Mouse (Mus musculus): ENCODE measurements around the gene Apba2. TPM values are rescaled to one million over a fixed set of nuclear protein-coding genes. Genes with fewer than 3 reads are reported as not detected.

Apba2 gene
- polyA plus RNA-seq, 1 experiment = not detected

GRCm38 (mm10) chr7:64684893-64685292, 183.4 kb downstream of the Apba2 start:
- Histone ChIP-seq H3K4me3 (replicated peaks; ENCODE audit: control insufficient read depth, low read depth, low read length) (no peak overlapping the region), H3K27ac (ENCODE audit: control insufficient read depth, insufficient read depth, low read depth, low read length, poor library complexity) (no peak overlapping the region), H3K4me1 (ENCODE audit: control insufficient read depth, insufficient read depth, low read length) (no peaks in the 10 kb centered on the region)
- no peak for TF ChIP-seq CTCF (IDR thresholded peaks at IDR 0.05; ENCODE audit: control insufficient read depth, insufficient read depth, low read length)
- no peak for TF ChIP-seq POLR2A (IDR thresholded peaks at IDR 0.05; ENCODE audit: borderline replicate concordance, control insufficient read depth, low read depth, low read length)
- WGBS = 66% methylated on average over 4 of the region's 4 CpGs

DNA sequence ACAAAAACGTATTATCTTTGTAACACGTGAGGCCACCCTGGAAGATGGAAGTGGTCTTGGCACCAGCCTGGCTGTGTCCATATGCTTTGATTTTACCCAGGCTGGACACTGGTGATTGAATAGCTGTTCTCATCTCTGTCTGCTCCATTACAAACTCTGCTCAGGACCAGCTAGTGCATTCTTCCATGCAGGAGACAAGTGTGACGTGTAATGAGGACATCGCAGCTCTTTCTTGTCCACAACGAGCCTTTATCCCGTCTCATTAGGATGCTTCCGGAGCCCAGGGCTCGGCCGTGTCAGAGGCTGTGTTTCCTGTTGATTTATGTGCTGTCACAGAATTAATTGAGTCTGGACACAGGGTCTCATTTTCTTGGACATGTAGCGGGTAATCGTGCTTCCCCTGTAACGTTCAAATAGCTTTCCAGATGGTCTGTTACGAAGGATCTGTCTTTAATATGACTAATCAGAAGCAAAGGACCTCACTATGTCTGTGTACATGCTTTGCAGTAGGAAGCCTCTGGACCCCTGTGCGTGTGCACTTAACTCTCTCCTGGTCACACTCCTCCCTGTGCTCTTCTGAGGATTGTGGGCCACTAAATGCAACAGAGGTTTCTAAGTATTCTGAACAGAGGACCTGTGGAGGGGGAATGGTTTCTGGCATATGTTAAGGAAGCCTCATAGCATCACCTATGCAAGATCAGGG, 186.8 kb downstream of the Apba2 start:
- H3K27ac ChIP-seq (ENCODE audit: control insufficient read depth, insufficient read depth, low read depth, low read length, poor library complexity) = no peak overlapping the region
- TF ChIP-seq CTCF (IDR thresholded peaks at IDR 0.05; ENCODE audit: control insufficient read depth, insufficient read depth, low read length) (no peak), POLR2A (IDR thresholded peaks at IDR 0.05; ENCODE audit: borderline replicate concordance, control insufficient read depth, low read depth, low read length) (no peak)
- H3K4me1 ChIP-seq (ENCODE audit: control insufficient read depth, insufficient read depth, low read length) = no peaks in the 10 kb centered on the region
- WGBS = 80% methylated on average over 14 of the region's 14 CpGs
- no peak overlapping the region for H3K4me3 ChIP-seq (replicated peaks; ENCODE audit: control insufficient read depth, low read depth, low read length)

DNA sequence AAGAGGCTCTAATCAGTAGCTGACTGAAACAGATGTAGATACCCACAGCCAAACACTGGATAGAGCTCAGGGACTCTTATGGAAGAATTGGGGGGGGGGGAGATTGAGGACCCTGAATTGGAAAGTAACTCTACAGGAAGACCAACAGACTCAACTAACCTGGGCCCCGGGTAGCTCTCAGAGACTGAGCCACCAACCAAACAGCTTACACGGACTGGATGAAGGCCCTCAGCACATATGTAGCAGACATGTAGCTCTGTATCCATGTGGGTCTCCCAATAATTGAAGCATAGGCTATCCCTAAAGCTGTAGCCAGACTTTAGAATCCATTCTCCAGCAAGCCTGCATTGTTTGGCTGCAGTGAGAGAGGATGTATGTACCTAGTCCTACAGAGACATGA, 190.3 kb downstream of the Apba2 start:
- H3K27ac ChIP-seq (ENCODE audit: control insufficient read depth, insufficient read depth, low read depth, low read length, poor library complexity) = no peak overlapping the region
- TF ChIP-seq POLR2A (IDR thresholded peaks at IDR 0.05; ENCODE audit: borderline replicate concordance, control insufficient read depth, low read depth, low read length) (no peak), CTCF (IDR thresholded peaks at IDR 0.05; ENCODE audit: control insufficient read depth, insufficient read depth, low read length) (no peak)
- 79% methylated on average over 2 of the region's 2 CpGs for WGBS
- H3K4me1 ChIP-seq (ENCODE audit: control insufficient read depth, insufficient read depth, low read length) = no peaks in the 10 kb centered on the region
- no peak overlapping the region for H3K4me3 ChIP-seq (replicated peaks; ENCODE audit: control insufficient read depth, low read depth, low read length)

GRCm38 (mm10) chr7:64694937-64695336, 193.4 kb downstream of the Apba2 start:
- TF ChIP-seq POLR2A (IDR thresholded peaks at IDR 0.05; ENCODE audit: borderline replicate concordance, control insufficient read depth, low read depth, low read length) (no peak), CTCF (IDR thresholded peaks at IDR 0.05; ENCODE audit: control insufficient read depth, insufficient read depth, low read length) (no peak)
- H3K27ac ChIP-seq (ENCODE audit: control insufficient read depth, insufficient read depth, low read depth, low read length, poor library complexity) = no peak overlapping the region
- no peaks in the 10 kb centered on the region for H3K4me1 ChIP-seq (ENCODE audit: control insufficient read depth, insufficient read depth, low read length)
- H3K4me3 ChIP-seq (replicated peaks; ENCODE audit: control insufficient read depth, low read depth, low read length) = no peak overlapping the region
- 83% methylated on average over 6 of the region's 6 CpGs for whole genome bisulfite sequencing

DNA sequence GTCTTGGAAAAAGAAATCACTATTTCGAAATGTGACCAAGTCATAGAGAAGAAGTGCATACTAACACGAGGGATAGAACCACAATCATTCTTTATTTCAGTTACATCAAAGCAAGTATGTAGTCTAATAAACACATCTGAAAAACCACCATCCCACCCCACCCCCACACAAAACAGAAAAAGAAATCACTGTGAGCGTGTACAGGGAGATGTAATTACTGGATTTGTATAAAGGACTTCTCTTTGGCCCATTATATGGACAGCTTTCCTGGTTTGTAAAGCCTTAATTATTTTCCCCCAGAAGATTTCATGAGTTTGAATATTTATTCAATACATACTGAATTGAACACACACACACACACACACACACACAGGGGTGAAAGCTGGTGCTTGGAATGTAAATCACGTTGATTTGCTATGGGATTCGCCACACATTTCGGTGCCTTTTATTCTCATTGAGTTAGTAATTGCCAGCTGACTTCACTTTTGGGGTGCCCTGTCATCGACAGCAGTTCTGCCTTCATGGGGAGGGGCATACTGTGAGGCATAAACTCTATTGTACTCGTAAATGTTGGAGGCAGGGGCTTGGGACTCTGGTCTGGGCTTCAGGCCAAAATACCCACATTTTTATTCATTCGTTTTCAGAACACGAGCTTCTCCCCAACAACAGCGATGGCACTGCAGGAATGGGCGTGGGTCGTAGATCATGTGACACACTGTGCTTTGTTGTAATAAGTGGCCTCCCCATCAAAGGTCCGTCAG, 195.2 kb downstream of the Apba2 start:
- WGBS = 74% methylated on average over 14 of the region's 14 CpGs
- no peak overlapping the region for H3K27ac ChIP-seq (ENCODE audit: control insufficient read depth, insufficient read depth, low read depth, low read length, poor library complexity)
- H3K4me3 ChIP-seq (replicated peaks; ENCODE audit: control insufficient read depth, low read depth, low read length) = no peak overlapping the region
- TF ChIP-seq POLR2A (IDR thresholded peaks at IDR 0.05; ENCODE audit: borderline replicate concordance, control insufficient read depth, low read depth, low read length) (no peak), CTCF (IDR thresholded peaks at IDR 0.05; ENCODE audit: control insufficient read depth, insufficient read depth, low read length) (no peak)
- H3K4me1 ChIP-seq (ENCODE audit: control insufficient read depth, insufficient read depth, low read length) = no peaks in the 10 kb centered on the region

GRCm38 (mm10) chr7:64697791-64698337, 196.4 kb downstream of the Apba2 start:
- TF ChIP-seq CTCF (IDR thresholded peaks at IDR 0.05; ENCODE audit: control insufficient read depth, insufficient read depth, low read length) = no peak
- no peak for TF ChIP-seq POLR2A (IDR thresholded peaks at IDR 0.05; ENCODE audit: borderline replicate concordance, control insufficient read depth, low read depth, low read length)
- 82% methylated on average over 6 of the region's 6 CpGs for WGBS
- Histone ChIP-seq H3K4me3 (replicated peaks; ENCODE audit: control insufficient read depth, low read depth, low read length) (no peak overlapping the region), H3K27ac (ENCODE audit: control insufficient read depth, insufficient read depth, low read depth, low read length, poor library complexity) (no peak overlapping the region), H3K4me1 (ENCODE audit: control insufficient read depth, insufficient read depth, low read length) (no peaks in the 10 kb centered on the region)

- WGBS = 58% methylated on average over 5 of the region's 5 CpGs
- TF ChIP-seq POLR2A (IDR thresholded peaks at IDR 0.05; ENCODE audit: borderline replicate concordance, control insufficient read depth, low read depth, low read length) (no peak), CTCF (IDR thresholded peaks at IDR 0.05; ENCODE audit: control insufficient read depth, insufficient read depth, low read length) (no peak)
- Histone ChIP-seq H3K4me3 (replicated peaks; ENCODE audit: control insufficient read depth, low read depth, low read length) (no peak overlapping the region), H3K4me1 (ENCODE audit: control insufficient read depth, insufficient read depth, low read length) (no peaks in the 10 kb centered on the region), H3K27ac (ENCODE audit: control insufficient read depth, insufficient read depth, low read depth, low read length, poor library complexity) (no peak overlapping the region)
Observed at GRCm38 (mm10) chr7:64704060-64704595, 202.6 kb downstream of the Apba2 start.

DNA sequence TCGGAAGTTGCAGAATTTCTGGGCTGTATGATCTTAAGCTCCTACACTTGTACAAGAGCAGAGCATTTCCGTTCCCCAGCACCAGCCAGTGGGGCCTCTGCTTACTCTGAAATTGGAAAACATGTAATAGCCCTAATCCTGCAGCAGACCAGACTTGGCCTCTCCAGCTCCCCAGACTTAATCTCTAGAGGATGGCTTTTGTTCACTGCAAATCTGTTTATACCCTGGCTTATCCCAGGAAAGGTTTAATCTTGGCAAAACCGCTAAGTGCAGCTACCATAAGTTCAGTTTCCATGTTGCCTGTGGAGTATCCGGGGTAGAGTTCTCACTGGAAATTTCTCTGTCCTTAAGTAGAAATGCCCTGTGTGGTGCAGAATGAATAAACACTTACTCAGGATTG, 206.7 kb downstream of the Apba2 start:
- TF ChIP-seq POLR2A (IDR thresholded peaks at IDR 0.05; ENCODE audit: borderline replicate concordance, control insufficient read depth, low read depth, low read length) (no peak), CTCF (IDR thresholded peaks at IDR 0.05; ENCODE audit: control insufficient read depth, insufficient read depth, low read length) (no peak)
- Histone ChIP-seq H3K4me1 (ENCODE audit: control insufficient read depth, insufficient read depth, low read length) (no peaks in the 10 kb centered on the region), H3K27ac (ENCODE audit: control insufficient read depth, insufficient read depth, low read depth, low read length, poor library complexity) (no peak overlapping the region), H3K4me3 (replicated peaks; ENCODE audit: control insufficient read depth, low read depth, low read length) (no peak overlapping the region)
- WGBS = 71% methylated on average over 4 of the region's 4 CpGs

All from bone marrow, adult 2 months (tissue).